Mouse (Mus musculus) heart, embryonic 10.5 days (tissue): Measurements from ENCODE around the gene C1qb. TPM values are rescaled to one million over a fixed set of nuclear protein-coding genes. Genes with fewer than 3 reads are reported as not detected.

Experiments used
- DNase-seq: peaks from one replicate; pipeline ENCODE4 v3.0.0-alpha.2; 2017; ENCODE audit warnings: low spot score
- H3K27ac ChIP-seq: fragments of 300-500 bp; sonication (generic); 2 replicates; pipeline ENCODE4 v1.5.1; 2016; ENCODE audit warnings: mild to moderate bottlenecking
- H3K27me3 ChIP-seq: fragments of 300-500 bp; sonication (generic); 2 replicates; pipeline ENCODE4 v1.6.1; 2016; ENCODE audit warnings: mild to moderate bottlenecking; ENCODE audit not compliant: poor library complexity, insufficient read depth, severe bottlenecking
- H3K36me3 ChIP-seq: fragments of 300-500 bp; sonication (generic); 2 replicates; pipeline ENCODE4 v1.6.1; 2016; ENCODE audit warnings: mild to moderate bottlenecking, moderate library complexity
- H3K4me1 ChIP-seq: fragments of 300-500 bp; sonication (generic); 2 replicates; pipeline ENCODE4 v1.6.1; 2016; ENCODE audit warnings: mild to moderate bottlenecking
- H3K4me3 ChIP-seq: fragments of 300-500 bp; sonication (generic); 2 replicates; pipeline ENCODE4 v1.5.1; 2016; ENCODE audit warnings: mild to moderate bottlenecking, moderate library complexity
- H3K9me3 ChIP-seq: fragments of 300-500 bp; sonication (generic); 2 replicates; pipeline ENCODE4 v1.6.1; 2016; ENCODE audit warnings: mild to moderate bottlenecking, moderate library complexity
- WGBS: fragments of 180-500 bp; shearing (Covaris S2); methylation state at CpG from one replicate; pipeline ENCODE4 v1.1.7; 2016; 5-methylcytosine and 5-hydroxymethylcytosine counted together
- polyA plus RNA-seq: library from polyadenylated mRNA; unstranded; fragments of >200 nt; fragmentation: Nextera tagmentation; extraction: Ambion mirVana; gene quantifications from 2 replicates; pipeline ENCODE4 v1.2.1, GENCODE M21; 2016

Gene C1qb
- polyA plus RNA-seq, 1 experiment from 2014 or later: 13.4 TPM

- Histone ChIP-seq H3K27me3 (peaks cover 91% of the 10 kb centered on the region), H3K27ac (no peak overlapping the region), H3K4me3 (no peak overlapping the region), H3K36me3 (no peaks in the 10 kb centered on the region), H3K9me3 (no peaks in the 10 kb centered on the region), H3K4me1 (peaks cover 20% of the 10 kb centered on the region)
- no peak for DNase-seq
Observed at GRCm38 (mm10) chr4:136907809-136908208, 21.8 kb upstream of the C1qb start.

GRCm38 (mm10) chr4:136907033-136907432, 21.0 kb upstream of the C1qb start:
- no peak for DNase-seq
- Histone ChIP-seq H3K36me3 (no peaks in the 10 kb centered on the region), H3K4me1 (peaks cover 20% of the 10 kb centered on the region), H3K4me3 (no peak overlapping the region), H3K27ac (no peak overlapping the region), H3K9me3 (no peaks in the 10 kb centered on the region), H3K27me3 (peaks cover 91% of the 10 kb centered on the region)
- WGBS: 14% methylated on average over 7 of the region's 7 CpGs

GRCm38 (mm10) chr4:136904767-136905539, 19.0 kb upstream of the C1qb start:
- 2% methylated on average over 23 of the region's 23 CpGs for WGBS
- H3K27me3 ChIP-seq: peaks cover 73% of the 10 kb centered on the region

GRCm38 (mm10) chr4:136899154-136899553, 13.2 kb upstream of the C1qb start:
- H3K4me1 ChIP-seq: peaks cover 5% of the 10 kb centered on the region
- H3K4me3 ChIP-seq: no peak overlapping the region
- no peak for DNase-seq
- 59% methylated on average over 7 of the region's 7 CpGs for WGBS
- no peaks in the 10 kb centered on the region for H3K36me3 ChIP-seq
- no peaks in the 10 kb centered on the region for H3K9me3 ChIP-seq
- H3K27ac ChIP-seq: no peak overlapping the region
- H3K27me3 ChIP-seq: peaks cover 73% of the 10 kb centered on the region

More at GRCm38 (mm10) chr4:136904767-136905539, 19.0 kb upstream of the C1qb start:
- Histone ChIP-seq H3K9me3 (no peaks in the 10 kb centered on the region), H3K36me3 (no peaks in the 10 kb centered on the region), H3K4me3 (peak overlapping the region; percentile 15; the same call in 1 of the 2 replicates), H3K4me1 (peaks cover 9% of the 10 kb centered on the region), H3K27ac (no peak overlapping the region)
- DNase-seq: no peak

- 71% methylated on average over 9 of the region's 9 CpGs for WGBS
- peaks cover 73% of the 10 kb centered on the region for H3K27me3 ChIP-seq
- DNase-seq: no peak
- no peak within 1 kb of the TSS for H3K27ac ChIP-seq
- H3K4me3 ChIP-seq: no peak within 1 kb of the TSS
- no peaks in the 10 kb centered on the region for H3K36me3 ChIP-seq
- peaks cover 5% of the 10 kb centered on the region for H3K4me1 ChIP-seq
- no peaks in the 10 kb centered on the region for H3K9me3 ChIP-seq
Observed at GRCm38 (mm10) chr4:136898637-136899036, 12.7 kb upstream of the C1qb start, which contains the start of gene C1qa. Gene C1qa (minus strand): TSS chr4:136898803.

- 70% methylated on average over 9 of the region's 9 CpGs for WGBS
Observed at GRCm38 (mm10) chr4:136898084-136898598, 12.2 kb upstream of the C1qb start.

GRCm38 (mm10) chr4:136896461-136896860, 10.5 kb upstream of the C1qb start:
- Histone ChIP-seq H3K9me3 (no peaks in the 10 kb centered on the region), H3K36me3 (no peaks in the 10 kb centered on the region), H3K4me1 (peaks cover 5% of the 10 kb centered on the region), H3K4me3 (no peak overlapping the region), H3K27ac (no peak overlapping the region), H3K27me3 (peaks cover 80% of the 10 kb centered on the region)
- DNase-seq: no peak
- WGBS: 39% methylated on average over 10 of the region's 10 CpGs

More at GRCm38 (mm10) chr4:136898084-136898598, 12.2 kb upstream of the C1qb start:
- Histone ChIP-seq H3K27me3 (peaks cover 75% of the 10 kb centered on the region), H3K9me3 (no peaks in the 10 kb centered on the region), H3K4me3 (no peak overlapping the region), H3K27ac (no peak overlapping the region), H3K4me1 (peaks cover 5% of the 10 kb centered on the region), H3K36me3 (no peaks in the 10 kb centered on the region)
- DNase-seq: no peak

GRCm38 (mm10) chr4:136895861-136896260, 9.9 kb upstream of the C1qb start:
- Histone ChIP-seq H3K36me3 (no peaks in the 10 kb centered on the region), H3K4me3 (peak overlapping the region; percentile 20; the same call in 1 of the 2 replicates), H3K9me3 (no peaks in the 10 kb centered on the region), H3K4me1 (peaks cover 5% of the 10 kb centered on the region), H3K27ac (no peak overlapping the region), H3K27me3 (peaks cover 86% of the 10 kb centered on the region)
- DNase-seq: no peak
- 9% methylated on average over 15 of the region's 15 CpGs for WGBS

- H3K27me3 ChIP-seq: peaks cover 92% of the 10 kb centered on the region
- no peak overlapping the region for H3K4me3 ChIP-seq
- no peaks in the 10 kb centered on the region for H3K36me3 ChIP-seq
- 70% methylated on average over 4 of the region's 4 CpGs for WGBS
- H3K27ac ChIP-seq: no peak overlapping the region
- H3K9me3 ChIP-seq: no peaks in the 10 kb centered on the region
- peaks cover 5% of the 10 kb centered on the region for H3K4me1 ChIP-seq
- no peak for DNase-seq
Observed at GRCm38 (mm10) chr4:136894821-136895220, 8.8 kb upstream of the C1qb start.

- Histone ChIP-seq H3K4me1 (peaks cover 5% of the 10 kb centered on the region), H3K36me3 (no peaks in the 10 kb centered on the region), H3K9me3 (no peaks in the 10 kb centered on the region), H3K27ac (no peak overlapping the region), H3K27me3 (peaks cover 98% of the 10 kb centered on the region), H3K4me3 (no peak overlapping the region)
- DNase-seq: no peak
- WGBS: 9% methylated on average over 9 of the region's 9 CpGs
Observed at GRCm38 (mm10) chr4:136893691-136894543, 7.9 kb upstream of the C1qb start.

- Histone ChIP-seq H3K27me3 (peaks cover 93% of the 10 kb centered on the region), H3K9me3 (no peaks in the 10 kb centered on the region), H3K27ac (no peak within 1 kb of the TSS), H3K36me3 (no peaks in the 10 kb centered on the region), H3K4me1 (peaks cover 5% of the 10 kb centered on the region), H3K4me3 (no peak within 1 kb of the TSS)
- DNase-seq: no peak
- 37% methylated on average over 5 of the region's 5 CpGs for WGBS
Observed at GRCm38 (mm10) chr4:136892811-136893210, 6.8 kb upstream of the C1qb start, which contains the start of gene C1qc. Gene C1qc (minus strand): TSS chr4:136893065.

GRCm38 (mm10) chr4:136892371-136892770, 6.4 kb upstream of the C1qb start:
- no peaks in the 10 kb centered on the region for H3K36me3 ChIP-seq
- H3K4me3 ChIP-seq: no peak overlapping the region
- H3K27me3 ChIP-seq: peaks cover 93% of the 10 kb centered on the region
- DNase-seq: no peak
- WGBS: 56% methylated on average over 7 of the region's 7 CpGs
- H3K4me1 ChIP-seq: peaks cover 5% of the 10 kb centered on the region
- H3K9me3 ChIP-seq: no peaks in the 10 kb centered on the region
- H3K27ac ChIP-seq: no peak overlapping the region

- no peak for DNase-seq
- H3K36me3 ChIP-seq: no peaks in the 10 kb centered on the region
- H3K4me3 ChIP-seq: no peak overlapping the region
- H3K27ac ChIP-seq: no peak overlapping the region
- peaks cover 93% of the 10 kb centered on the region for H3K27me3 ChIP-seq
- peaks cover 5% of the 10 kb centered on the region for H3K4me1 ChIP-seq
- H3K9me3 ChIP-seq: no peaks in the 10 kb centered on the region
- WGBS: 81% methylated on average over 4 of the region's 4 CpGs
Observed at GRCm38 (mm10) chr4:136891115-136891514, 5.1 kb upstream of the C1qb start.
